Mouse (Mus musculus) E14TG2a.4 (cell line): ENCODE results near the gene Rps6ka5.
A peak's percentile ranks its signal among the peaks of the same experiment; 100 is the strongest.

Source experiments
- CTCF ChIP-seq: conservative IDR thresholded peaks from 2 replicates; pipeline ENCODE4 v1.5.1; 2014; ENCODE audit warnings: low read length
- NANOG ChIP-seq: IDR thresholded peaks from 2 replicates; pipeline ENCODE4 v1.6.1; 2014; ENCODE audit warnings: borderline replicate concordance, low read length, mixed read lengths
- POU5F1 ChIP-seq: IDR thresholded peaks from 2 replicates; pipeline ENCODE4 v1.6.1; 2014; ENCODE audit warnings: low read length, borderline replicate concordance

GRCm38 (mm10) chr12:100613878-100614277 is 112.9 kb downstream of the Rps6ka5 start:
- TF ChIP-seq CTCF (no peak), POU5F1 (no peak), NANOG (peak; percentile 69; the same call in 1 of the 2 replicates)
